Mouse (Mus musculus) heart, embryonic 10.5 days (tissue): ENCODE measurements around the gene Dhx57. TPM values are rescaled to one million over a fixed set of nuclear protein-coding genes. Genes with fewer than 3 reads are reported as not detected.
"Not testable (repeated sequence)": the region's sequence is repeated elsewhere in the genome, so short reads cannot be mapped to it uniquely, and the experiment has no call there.

Experiments used
- DNase-seq: peaks from one replicate; pipeline ENCODE4 v3.0.0-alpha.2; 2017; ENCODE audit warnings: low spot score
- H3K27ac ChIP-seq: fragments of 300-500 bp; sonication (generic); 2 replicates; pipeline ENCODE4 v1.5.1; 2016; ENCODE audit warnings: mild to moderate bottlenecking
- H3K27me3 ChIP-seq: fragments of 300-500 bp; sonication (generic); 2 replicates; pipeline ENCODE4 v1.6.1; 2016; ENCODE audit warnings: mild to moderate bottlenecking; ENCODE audit not compliant: poor library complexity, insufficient read depth, severe bottlenecking
- H3K36me3 ChIP-seq: fragments of 300-500 bp; sonication (generic); 2 replicates; pipeline ENCODE4 v1.6.1; 2016; ENCODE audit warnings: mild to moderate bottlenecking, moderate library complexity
- H3K4me1 ChIP-seq: fragments of 300-500 bp; sonication (generic); 2 replicates; pipeline ENCODE4 v1.6.1; 2016; ENCODE audit warnings: mild to moderate bottlenecking
- H3K4me3 ChIP-seq: fragments of 300-500 bp; sonication (generic); 2 replicates; pipeline ENCODE4 v1.5.1; 2016; ENCODE audit warnings: mild to moderate bottlenecking, moderate library complexity
- H3K9me3 ChIP-seq: fragments of 300-500 bp; sonication (generic); 2 replicates; pipeline ENCODE4 v1.6.1; 2016; ENCODE audit warnings: mild to moderate bottlenecking, moderate library complexity
- WGBS: fragments of 180-500 bp; shearing (Covaris S2); methylation state at CpG from one replicate; pipeline ENCODE4 v1.1.7; 2016; 5-methylcytosine and 5-hydroxymethylcytosine counted together
- polyA plus RNA-seq: library from polyadenylated mRNA; unstranded; fragments of >200 nt; fragmentation: Nextera tagmentation; extraction: Ambion mirVana; gene quantifications from 2 replicates; pipeline ENCODE4 v1.2.1, GENCODE M21; 2016

Gene Dhx57
- polyA plus RNA-seq, 1 experiment from 2014 or later = 12.9 TPM

DNA sequence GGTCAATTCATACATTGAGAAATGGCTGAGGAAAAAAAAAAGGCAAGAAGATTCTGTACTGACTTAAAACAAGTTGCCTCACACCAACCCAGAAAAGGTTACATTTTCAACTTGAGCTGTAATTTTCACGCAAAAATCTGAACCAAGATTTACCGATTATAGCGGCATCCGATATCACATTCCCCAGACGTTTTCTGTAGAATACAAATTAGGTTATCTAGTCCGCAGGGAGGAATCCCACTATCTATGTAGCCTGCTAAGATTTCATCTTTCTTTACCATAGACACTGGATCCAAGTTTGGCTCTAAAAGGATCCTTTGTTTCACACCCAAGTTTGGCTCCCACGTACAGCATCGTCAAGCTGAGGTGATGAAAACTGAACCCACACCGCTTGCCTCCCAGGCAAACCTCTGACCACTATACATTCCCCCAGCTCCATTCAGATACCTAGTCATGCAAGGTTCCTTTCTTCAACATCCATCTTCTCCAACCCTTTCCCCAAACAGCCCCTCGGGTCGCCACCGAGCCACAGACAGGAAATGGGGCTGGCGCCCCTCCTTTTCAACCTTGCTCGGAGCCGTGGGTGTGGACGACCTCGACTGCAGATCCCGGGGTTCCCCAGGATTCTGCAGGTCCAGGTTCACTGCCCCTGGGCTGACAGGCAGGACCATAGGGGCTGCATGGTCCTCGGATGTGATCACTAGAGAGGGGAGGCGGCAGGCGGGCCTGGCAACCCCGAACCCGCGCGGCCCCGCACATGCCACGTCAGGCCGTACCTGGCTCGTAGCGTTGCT, 799 bp downstream of the Dhx57 start:
- WGBS = 1% methylated on average over 30 of the region's 30 CpGs
- Histone ChIP-seq H3K4me1 (peaks cover 9% of the 10 kb centered on the region), H3K4me3 (peak overlapping the region; percentile 87), H3K27me3 (no peaks in the 10 kb centered on the region), H3K9me3 (no peaks in the 10 kb centered on the region), H3K36me3 (no peaks in the 10 kb centered on the region), H3K27ac (peak overlapping the region; percentile 93)
- no peak for DNase-seq

GRCm38 (mm10) chr17:80288012-80288411, 2.3 kb downstream of the Dhx57 start:
- Histone ChIP-seq H3K4me1 (peaks cover 13% of the 10 kb centered on the region), H3K4me3 (no peak overlapping the region), H3K36me3 (no peaks in the 10 kb centered on the region), H3K27ac (no peak overlapping the region), H3K9me3 (no peaks in the 10 kb centered on the region), H3K27me3 (no peaks in the 10 kb centered on the region)
- 82% methylated on average over 6 of the region's 6 CpGs for WGBS
- DNase-seq = no peak

- no peaks in the 10 kb centered on the region for H3K27me3 ChIP-seq
- DNase-seq = no peak
- no peaks in the 10 kb centered on the region for H3K9me3 ChIP-seq
- no peak overlapping the region for H3K4me3 ChIP-seq
- WGBS = 52% methylated on average over 4 of the region's 4 CpGs
- H3K27ac ChIP-seq = peak overlapping the region; percentile 44; the same call in 1 of the 2 replicates
- H3K36me3 ChIP-seq = peaks cover 16% of the 10 kb centered on the region
- H3K4me1 ChIP-seq = peaks cover 13% of the 10 kb centered on the region
Measured at GRCm38 (mm10) chr17:80284446-80284845, 5.8 kb downstream of the Dhx57 start.

DNA sequence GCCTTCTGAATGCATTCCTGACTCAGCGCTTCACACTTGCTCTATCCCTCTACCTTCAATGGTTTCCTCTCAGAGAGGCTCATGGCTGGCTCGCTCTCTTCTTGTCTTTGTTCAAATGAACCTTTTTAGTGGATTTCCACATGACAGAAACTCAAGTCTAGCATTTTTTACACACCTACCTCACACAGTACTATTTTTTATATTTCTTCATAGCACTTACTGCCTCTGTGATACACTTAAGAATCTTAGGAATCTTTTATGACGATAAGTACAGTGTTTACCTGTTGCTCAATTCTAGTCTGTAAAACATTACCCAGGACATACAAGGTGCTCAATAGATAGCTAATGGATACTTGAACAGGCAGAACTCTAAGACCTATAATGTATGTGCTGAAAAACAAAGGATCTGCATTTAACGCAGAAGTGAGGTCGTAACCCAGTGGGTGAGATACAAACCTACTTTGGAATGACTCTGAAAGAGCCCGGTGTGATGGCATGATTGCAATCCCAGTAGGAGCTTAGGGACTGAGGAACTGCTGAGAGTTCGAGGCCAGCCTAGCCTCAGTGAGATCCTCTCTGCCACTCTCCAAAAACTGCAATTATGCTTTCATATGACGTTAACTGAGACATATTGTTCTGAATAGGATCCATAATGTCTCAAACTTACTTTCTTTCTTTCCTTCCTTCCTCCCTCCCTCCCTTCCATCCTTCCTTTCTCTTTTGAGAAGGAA, 10.8 kb downstream of the Dhx57 start:
- 91% methylated on average over 8 of the region's 8 CpGs for WGBS
- Histone ChIP-seq H3K9me3 (no peaks in the 10 kb centered on the region), H3K4me3 (no peak overlapping the region), H3K27me3 (no peaks in the 10 kb centered on the region), H3K4me1 (0 out of 2 replicates have a peak, but pooled peaks cover 3% of the 10 kb centered on the region), H3K36me3 (peaks cover 51% of the 10 kb centered on the region), H3K27ac (no peak overlapping the region)
- DNase-seq = no peak

- Histone ChIP-seq H3K4me1 (0 out of 2 replicates have a peak, but pooled peaks cover under 1% of the 10 kb centered on the region), H3K9me3 (no peaks in the 10 kb centered on the region), H3K36me3 (peaks cover 64% of the 10 kb centered on the region), H3K4me3 (no peak overlapping the region), H3K27me3 (no peaks in the 10 kb centered on the region), H3K27ac (no peak overlapping the region)
- no peak for DNase-seq
- WGBS = 65% methylated on average over 4 of the region's 4 CpGs
Measured at GRCm38 (mm10) chr17:80278255-80278654, 12.0 kb downstream of the Dhx57 start.

DNA sequence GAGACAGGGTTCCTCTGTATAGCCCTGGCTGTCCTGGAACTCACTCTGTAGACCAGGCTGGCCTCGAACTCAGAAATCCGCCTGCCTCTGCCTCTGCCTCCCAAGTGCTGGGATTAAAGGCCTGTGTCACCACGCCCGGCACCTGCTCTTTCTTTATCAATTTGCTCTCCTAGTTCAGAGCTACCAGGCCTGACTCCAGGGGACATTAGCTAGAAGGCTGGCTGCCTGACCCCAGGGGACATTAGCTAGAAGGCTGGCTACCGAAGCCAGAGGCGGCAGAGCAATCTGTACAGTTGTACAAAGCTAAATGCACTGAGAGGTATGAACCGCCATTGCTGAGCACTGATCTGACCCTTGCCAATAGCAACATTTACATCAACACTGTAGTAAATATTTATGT, 19.7 kb downstream of the Dhx57 start:
- not testable (repeated sequence) for H3K4me1 ChIP-seq, H3K27me3 ChIP-seq, DNase-seq, H3K4me3 ChIP-seq, H3K9me3 ChIP-seq, H3K27ac ChIP-seq
- 93% methylated on average over 7 of the region's 7 CpGs for WGBS
- H3K36me3 ChIP-seq = peaks cover 91% of the 10 kb centered on the region

GRCm38 (mm10) chr17:80268151-80268550, 22.1 kb downstream of the Dhx57 start:
- 87% methylated on average over 3 of the region's 3 CpGs for WGBS
- Histone ChIP-seq H3K27me3 (no peaks in the 10 kb centered on the region), H3K9me3 (no peaks in the 10 kb centered on the region), H3K4me3 (no peak overlapping the region), H3K27ac (no peak overlapping the region), H3K4me1 (no peaks in the 10 kb centered on the region), H3K36me3 (peaks cover 92% of the 10 kb centered on the region)
- no peak for DNase-seq

- Histone ChIP-seq H3K27me3 (no peaks in the 10 kb centered on the region), H3K9me3 (no peaks in the 10 kb centered on the region), H3K4me1 (no peaks in the 10 kb centered on the region), H3K27ac (no peak overlapping the region), H3K4me3 (no peak overlapping the region), H3K36me3 (peaks cover 90% of the 10 kb centered on the region)
- no peak for DNase-seq
- 88% methylated on average over 4 of the region's 4 CpGs for WGBS
Measured at GRCm38 (mm10) chr17:80267065-80267464, 23.2 kb downstream of the Dhx57 start.

- H3K4me3 ChIP-seq = peak overlapping the region; percentile 31
- no peaks in the 10 kb centered on the region for H3K9me3 ChIP-seq
- peaks cover 86% of the 10 kb centered on the region for H3K36me3 ChIP-seq
- peaks cover 19% of the 10 kb centered on the region for H3K4me1 ChIP-seq
- no peaks in the 10 kb centered on the region for H3K27me3 ChIP-seq
- WGBS = 13% methylated on average over 13 of the region's 13 CpGs
- DNase-seq = peak; percentile 93
- H3K27ac ChIP-seq = peak overlapping the region; percentile 85
Measured at GRCm38 (mm10) chr17:80255208-80255607, 35.1 kb downstream of the Dhx57 start.

- no peaks in the 10 kb centered on the region for H3K27me3 ChIP-seq
- H3K27ac ChIP-seq = peak overlapping the region; percentile 85
- DNase-seq = no peak
- H3K9me3 ChIP-seq = no peaks in the 10 kb centered on the region
- H3K4me3 ChIP-seq = no peak overlapping the region
- peaks cover 19% of the 10 kb centered on the region for H3K4me1 ChIP-seq
- peaks cover 87% of the 10 kb centered on the region for H3K36me3 ChIP-seq
- 91% methylated on average over 5 of the region's 5 CpGs for WGBS
Measured at GRCm38 (mm10) chr17:80254421-80254820, 35.9 kb downstream of the Dhx57 start.

- Histone ChIP-seq H3K4me3 (no peak overlapping the region), H3K4me1 (peaks cover 19% of the 10 kb centered on the region), H3K9me3 (no peaks in the 10 kb centered on the region), H3K27ac (peak overlapping the region; percentile 83), H3K27me3 (no peaks in the 10 kb centered on the region), H3K36me3 (peaks cover 87% of the 10 kb centered on the region)
- DNase-seq = no peak
- 71% methylated on average over 13 of the region's 13 CpGs for WGBS
Measured at GRCm38 (mm10) chr17:80252757-80253525, 37.3 kb downstream of the Dhx57 start.

- Histone ChIP-seq H3K27me3 (no peaks in the 10 kb centered on the region), H3K9me3 (no peaks in the 10 kb centered on the region), H3K36me3 (peaks cover 93% of the 10 kb centered on the region), H3K4me1 (0 out of 2 replicates have a peak, but pooled peaks cover 11% of the 10 kb centered on the region), H3K4me3 (no peak overlapping the region), H3K27ac (no peak overlapping the region)
- WGBS = 72% methylated on average over 13 of the region's 13 CpGs
- DNase-seq = no peak
Measured at GRCm38 (mm10) chr17:80243116-80243515, 47.2 kb downstream of the Dhx57 start.
